Mouse (Mus musculus): ENCODE results near the gene Map3k13. TPM values are rescaled to one million over a fixed set of nuclear protein-coding genes. Genes with fewer than 3 reads are reported as not detected.

Map3k13 gene
- polyA plus RNA-seq, 1 experiment from 2014 or later: 6.4 TPM

DNA sequence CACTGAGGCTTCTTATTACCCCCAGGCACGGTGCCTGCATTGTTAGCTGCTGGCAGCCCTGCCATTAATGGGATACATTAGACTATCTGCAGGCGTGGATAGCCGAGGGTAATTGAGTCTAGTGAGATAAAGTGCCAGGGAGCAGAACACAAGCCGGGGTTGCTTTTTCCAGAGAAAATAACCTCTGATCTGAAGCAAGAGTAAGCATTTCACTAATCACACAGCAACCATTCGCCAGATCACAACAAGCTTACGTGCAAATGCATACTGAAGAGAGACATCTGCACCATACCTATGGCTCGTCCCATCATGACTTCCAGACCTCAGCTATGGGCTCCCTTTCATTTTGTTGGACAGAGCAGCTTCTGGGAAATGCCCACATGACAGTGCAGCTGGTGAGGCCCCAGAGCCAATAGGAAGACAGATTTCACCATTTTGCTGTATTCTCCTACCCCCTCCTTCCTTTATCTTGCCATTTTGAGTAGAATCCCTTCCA is 59.3 kb downstream of the Map3k13 start:
- Histone ChIP-seq H3K9me3 (replicated peaks; ENCODE audit: control insufficient read depth, low read length, poor library complexity, severe bottlenecking) (no peaks in the 10 kb centered on the region), H3K9ac (ENCODE audit: low read depth, low read length) (no peak overlapping the region), H3K36me3 (ENCODE audit: control insufficient read depth, insufficient read depth, low read length) (no peaks in the 10 kb centered on the region), H3K27me3 (ENCODE audit: control insufficient read depth, insufficient read depth, low read depth, low read length) (no peaks in the 10 kb centered on the region), H3K4me1 (ENCODE audit: control insufficient read depth, insufficient read depth, low read length) (peaks cover 22% of the 10 kb centered on the region), H3K4me3 (ENCODE audit: low read depth, low read length) (no peak overlapping the region), H3K27ac (ENCODE audit: low read length) (peak overlapping the region; percentile 47; the same call in 1 of the 2 replicates), H3K4me2 (ENCODE audit: low read length) (no peak overlapping the region)
- WGBS: 33% methylated on average over 7 of the region's 7 CpGs
- 0 out of 2 replicates have a peak, but pooled peaks have one; percentile 40 for ATAC-seq

GRCm38 (mm10) chr16:21854589-21855284 is 60.6 kb downstream of the Map3k13 start:
- 82% methylated on average over 5 of the region's 5 CpGs for WGBS
- H3K4me1 ChIP-seq (ENCODE audit: control insufficient read depth, insufficient read depth, low read length): peaks cover 26% of the 10 kb centered on the region
- H3K9me3 ChIP-seq (replicated peaks; ENCODE audit: control insufficient read depth, low read length, poor library complexity, severe bottlenecking): no peaks in the 10 kb centered on the region
- H3K9ac ChIP-seq (ENCODE audit: low read depth, low read length): no peak overlapping the region
- H3K4me2 ChIP-seq (ENCODE audit: low read length): no peak overlapping the region
- no peak overlapping the region for H3K27ac ChIP-seq (ENCODE audit: low read length)
- H3K27me3 ChIP-seq (ENCODE audit: control insufficient read depth, insufficient read depth, low read depth, low read length): no peaks in the 10 kb centered on the region
- no peak for ATAC-seq
- no peaks in the 10 kb centered on the region for H3K36me3 ChIP-seq (ENCODE audit: control insufficient read depth, insufficient read depth, low read length)
- no peak overlapping the region for H3K4me3 ChIP-seq (ENCODE audit: low read depth, low read length)

DNA sequence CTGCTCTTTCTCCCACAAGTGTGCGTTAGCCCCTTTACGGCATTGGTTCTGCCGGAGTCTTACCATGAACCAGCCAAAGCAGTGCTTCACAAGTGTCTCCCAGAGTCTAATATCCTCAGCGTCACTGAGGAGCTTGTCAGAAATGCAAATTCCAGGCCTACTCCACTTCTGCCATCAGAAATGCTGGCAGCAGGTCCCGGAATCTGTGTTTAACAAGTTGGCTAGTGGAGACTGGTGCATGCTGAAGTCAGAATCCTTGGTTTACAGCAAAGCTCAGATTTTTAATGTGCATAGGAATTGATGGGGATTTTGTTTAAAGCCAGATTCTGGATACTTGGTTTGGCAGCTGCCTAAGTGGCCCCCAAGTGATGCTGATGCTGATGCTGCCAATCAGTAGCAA is 62.0 kb downstream of the Map3k13 start:
- no peak overlapping the region for H3K4me3 ChIP-seq (ENCODE audit: low read depth, low read length)
- WGBS: 70% methylated on average over 5 of the region's 5 CpGs
- no peak overlapping the region for H3K4me2 ChIP-seq (ENCODE audit: low read length)
- no peaks in the 10 kb centered on the region for H3K9me3 ChIP-seq (replicated peaks; ENCODE audit: control insufficient read depth, low read length, poor library complexity, severe bottlenecking)
- H3K27me3 ChIP-seq (ENCODE audit: control insufficient read depth, insufficient read depth, low read depth, low read length): no peaks in the 10 kb centered on the region
- H3K27ac ChIP-seq (ENCODE audit: low read length): no peak overlapping the region
- H3K9ac ChIP-seq (ENCODE audit: low read depth, low read length): no peak overlapping the region
- H3K36me3 ChIP-seq (ENCODE audit: control insufficient read depth, insufficient read depth, low read length): no peaks in the 10 kb centered on the region
- H3K4me1 ChIP-seq (ENCODE audit: control insufficient read depth, insufficient read depth, low read length): peaks cover 26% of the 10 kb centered on the region
- no peak for ATAC-seq

DNA sequence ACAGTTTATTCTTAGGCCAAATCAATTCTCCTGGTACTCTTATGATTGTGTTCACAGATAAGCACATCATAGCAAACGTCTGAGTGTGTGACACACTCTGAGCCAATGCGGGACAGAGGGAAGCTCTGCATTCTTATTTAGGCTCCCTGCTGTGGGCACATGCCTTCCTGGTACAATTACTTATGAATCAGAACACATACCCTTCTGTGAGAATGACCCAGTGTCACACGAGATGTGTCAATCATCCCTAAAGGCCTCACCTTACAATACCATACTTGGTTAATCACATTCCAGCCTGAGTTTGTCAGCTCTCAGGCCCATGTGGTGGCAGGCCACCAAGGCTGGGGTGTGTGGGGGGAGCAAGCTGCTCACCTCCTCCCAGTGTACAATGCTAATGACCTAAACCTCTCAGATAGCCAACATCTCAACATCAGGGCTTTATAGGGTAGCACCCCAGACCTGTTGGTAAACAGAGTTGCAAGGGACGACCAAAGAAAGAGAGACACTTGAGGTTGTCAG is 63.0 kb downstream of the Map3k13 start:
- no peak for ATAC-seq
- Histone ChIP-seq H3K27ac (ENCODE audit: low read length) (no peak overlapping the region), H3K4me3 (ENCODE audit: low read depth, low read length) (no peak overlapping the region), H3K27me3 (ENCODE audit: control insufficient read depth, insufficient read depth, low read depth, low read length) (no peaks in the 10 kb centered on the region), H3K4me1 (ENCODE audit: control insufficient read depth, insufficient read depth, low read length) (peaks cover 26% of the 10 kb centered on the region), H3K36me3 (ENCODE audit: control insufficient read depth, insufficient read depth, low read length) (no peaks in the 10 kb centered on the region), H3K9ac (ENCODE audit: low read depth, low read length) (no peak overlapping the region), H3K4me2 (ENCODE audit: low read length) (no peak overlapping the region), H3K9me3 (replicated peaks; ENCODE audit: control insufficient read depth, low read length, poor library complexity, severe bottlenecking) (no peaks in the 10 kb centered on the region)
- 35% methylated on average over 4 of the region's 4 CpGs for WGBS

- Histone ChIP-seq H3K27me3 (ENCODE audit: control insufficient read depth, insufficient read depth, low read depth, low read length) (no peaks in the 10 kb centered on the region), H3K9ac (ENCODE audit: low read depth, low read length) (no peak overlapping the region), H3K4me3 (ENCODE audit: low read depth, low read length) (no peak overlapping the region), H3K36me3 (ENCODE audit: control insufficient read depth, insufficient read depth, low read length) (no peaks in the 10 kb centered on the region), H3K27ac (ENCODE audit: low read length) (no peak overlapping the region), H3K4me1 (ENCODE audit: control insufficient read depth, insufficient read depth, low read length) (peaks cover 18% of the 10 kb centered on the region), H3K4me2 (ENCODE audit: low read length) (no peak overlapping the region), H3K9me3 (replicated peaks; ENCODE audit: control insufficient read depth, low read length, poor library complexity, severe bottlenecking) (no peaks in the 10 kb centered on the region)
- ATAC-seq: no peak
- 51% methylated on average over 6 of the region's 6 CpGs for WGBS
Observed at GRCm38 (mm10) chr16:21858163-21858562, 64.0 kb downstream of the Map3k13 start.

DNA sequence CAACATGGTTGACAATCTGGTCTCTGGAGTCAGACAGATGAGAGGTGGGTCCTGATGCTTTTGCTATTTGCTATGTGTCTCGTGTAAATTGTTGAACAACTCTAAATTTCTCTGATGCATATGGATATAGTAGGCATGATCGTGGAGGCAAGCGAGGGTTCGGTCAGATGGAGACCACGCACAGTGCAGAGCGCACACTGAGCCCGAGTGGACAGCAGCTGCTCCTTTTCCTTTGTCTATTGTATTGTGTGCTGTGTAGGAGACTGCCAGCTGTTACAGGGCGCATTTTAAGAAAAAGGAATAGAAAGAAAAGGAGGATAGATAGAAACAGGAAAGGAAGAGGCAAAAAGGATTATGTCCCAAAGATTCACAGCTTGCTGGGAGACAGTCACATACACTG is 64.7 kb downstream of the Map3k13 start:
- H3K27ac ChIP-seq (ENCODE audit: low read length): no peak overlapping the region
- peak; percentile 59; the same call in 1 of the 2 replicates for ATAC-seq
- H3K4me2 ChIP-seq (ENCODE audit: low read length): no peak overlapping the region
- H3K9me3 ChIP-seq (replicated peaks; ENCODE audit: control insufficient read depth, low read length, poor library complexity, severe bottlenecking): no peaks in the 10 kb centered on the region
- 28% methylated on average over 8 of the region's 8 CpGs for WGBS
- no peaks in the 10 kb centered on the region for H3K27me3 ChIP-seq (ENCODE audit: control insufficient read depth, insufficient read depth, low read depth, low read length)
- no peaks in the 10 kb centered on the region for H3K36me3 ChIP-seq (ENCODE audit: control insufficient read depth, insufficient read depth, low read length)
- no peak overlapping the region for H3K9ac ChIP-seq (ENCODE audit: low read depth, low read length)
- H3K4me1 ChIP-seq (ENCODE audit: control insufficient read depth, insufficient read depth, low read length): peaks cover 13% of the 10 kb centered on the region
- no peak overlapping the region for H3K4me3 ChIP-seq (ENCODE audit: low read depth, low read length)

GRCm38 (mm10) chr16:21862448-21862847 is 68.3 kb downstream of the Map3k13 start:
- H3K4me2 ChIP-seq (ENCODE audit: low read length): no peak overlapping the region
- H3K27me3 ChIP-seq (ENCODE audit: control insufficient read depth, insufficient read depth, low read depth, low read length): no peaks in the 10 kb centered on the region
- no peaks in the 10 kb centered on the region for H3K36me3 ChIP-seq (ENCODE audit: control insufficient read depth, insufficient read depth, low read length)
- H3K4me3 ChIP-seq (ENCODE audit: low read depth, low read length): no peak overlapping the region
- ATAC-seq: no peak
- no peak overlapping the region for H3K27ac ChIP-seq (ENCODE audit: low read length)
- WGBS: 84% methylated on average over 3 of the region's 3 CpGs
- H3K9ac ChIP-seq (ENCODE audit: low read depth, low read length): no peak overlapping the region
- peaks cover 20% of the 10 kb centered on the region for H3K4me1 ChIP-seq (ENCODE audit: control insufficient read depth, insufficient read depth, low read length)
- no peaks in the 10 kb centered on the region for H3K9me3 ChIP-seq (replicated peaks; ENCODE audit: control insufficient read depth, low read length, poor library complexity, severe bottlenecking)

- peak overlapping the region; percentile 15 for H3K27ac ChIP-seq (ENCODE audit: low read length)
- no peak; the same call in 1 of the 2 replicates for ATAC-seq
Observed at GRCm38 (mm10) chr16:21865250-21865982, 71.3 kb downstream of the Map3k13 start.

More at GRCm38 (mm10) chr16:21865250-21865982, 71.3 kb downstream of the Map3k13 start:
- Histone ChIP-seq H3K27me3 (ENCODE audit: control insufficient read depth, insufficient read depth, low read depth, low read length) (no peaks in the 10 kb centered on the region), H3K4me2 (ENCODE audit: low read length) (peak overlapping the region; percentile 24), H3K4me1 (ENCODE audit: control insufficient read depth, insufficient read depth, low read length) (peaks cover 21% of the 10 kb centered on the region), H3K9ac (ENCODE audit: low read depth, low read length) (0 out of 2 replicates have a peak overlapping the region, but pooled peaks have one; percentile 17), H3K36me3 (ENCODE audit: control insufficient read depth, insufficient read depth, low read length) (no peaks in the 10 kb centered on the region), H3K9me3 (replicated peaks; ENCODE audit: control insufficient read depth, low read length, poor library complexity, severe bottlenecking) (no peaks in the 10 kb centered on the region), H3K4me3 (ENCODE audit: low read depth, low read length) (peak overlapping the region; percentile 6; the same call in 1 of the 2 replicates)
- 33% methylated on average over 7 of the region's 7 CpGs for WGBS
